Mouse (Mus musculus) limb, embryonic 14.5 days (tissue): ENCODE results near the gene Spag8. TPM values are rescaled to one million over a fixed set of nuclear protein-coding genes. Genes with fewer than 3 reads are reported as not detected.
A peak's percentile ranks its signal among the peaks of the same experiment; 100 is the strongest.

ENCODE experiments used
- ATAC-seq: fragments of 200-750 bp; cut with Nextera tagmentation; 2 replicates; pipeline ENCODE4 v1.8.0; 2017; ENCODE audit warnings: low read depth, moderate number of reproducible peaks, moderate TSS enrichment; ENCODE audit not compliant: low FRiP score
- DNase-seq: peaks from one replicate; pipeline ENCODE4 v3.0.0-alpha.2; 2015; ENCODE audit warnings: low spot score
- H3K27ac ChIP-seq: fragments of 300-500 bp; sonication (generic); replicated peaks from 2 replicates; pipeline ENCODE4 v1.5.1; 2014; ENCODE audit warnings: low read depth, mild to moderate bottlenecking, low read length, moderate library complexity, mixed read lengths
- H3K27me3 ChIP-seq: fragments of 300-500 bp; sonication (generic); 2 replicates; pipeline ENCODE4 v1.6.1; 2014; ENCODE audit warnings: low read length, mixed read lengths; ENCODE audit not compliant: control insufficient read depth, insufficient read depth
- H3K36me3 ChIP-seq: fragments of 300-500 bp; sonication (generic); 2 replicates; pipeline ENCODE4 v1.6.1; 2014; ENCODE audit warnings: mild to moderate bottlenecking, low read length, moderate library complexity, mixed read lengths; ENCODE audit not compliant: control insufficient read depth, insufficient read depth
- H3K4me1 ChIP-seq: fragments of 300-500 bp; sonication (generic); 2 replicates; pipeline ENCODE4 v1.6.1; 2014; ENCODE audit warnings: antibody characterized with exemption, low read length, mixed read lengths; ENCODE audit not compliant: control insufficient read depth, insufficient read depth
- H3K4me2 ChIP-seq: fragments of 300-500 bp; sonication (generic); replicated peaks from 2 replicates; pipeline ENCODE4 v1.6.1; 2014; ENCODE audit warnings: low read depth, mild to moderate bottlenecking, low read length, moderate library complexity; ENCODE audit not compliant: severe bottlenecking
- H3K4me3 ChIP-seq: fragments of 300-500 bp; sonication (generic); replicated peaks from 2 replicates; pipeline ENCODE4 v1.5.1; 2014; ENCODE audit warnings: low read length
- H3K9ac ChIP-seq: fragments of 300-500 bp; sonication (generic); 2 replicates; pipeline ENCODE4 v1.6.1; 2014; ENCODE audit warnings: mild to moderate bottlenecking, low read depth, low read length, moderate library complexity; ENCODE audit not compliant: severe bottlenecking
- H3K9me3 ChIP-seq: fragments of 300-500 bp; sonication (generic); 2 replicates; pipeline ENCODE4 v1.6.1; 2016; ENCODE audit warnings: low read length; ENCODE audit not compliant: control insufficient read depth
- POLR2A ChIP-seq: fragments of 200-500 bp; IDR thresholded peaks from 2 replicates; pipeline ENCODE4 v1.8.0; 2012; ENCODE audit warnings: inconsistent platforms, mild to moderate bottlenecking, moderate library complexity, borderline replicate concordance; ENCODE audit not compliant: insufficient read depth, insufficient read length; ENCODE audit errors: extremely low read depth
- WGBS: fragments of 180-500 bp; shearing (Covaris S2); extraction: QIAGEN DNeasy Blood & Tissue Kit; methylation state at CpG from one replicate; pipeline ENCODE4 v1.1.7; 2014; 5-methylcytosine and 5-hydroxymethylcytosine counted together
- polyA plus RNA-seq, 2 experiments: library from polyadenylated mRNA; depleted of rRNA in 1 of 2; stranded (reverse) in 1 of 2; unstranded in 1 of 2; fragments of >200 nt; fragmentation: Nextera tagmentation in 1 of 2; extraction: Ambion mirVana in 1 of 2; gene quantifications; 2 replicates each; pipeline versions ENCODE4 v1.2.1 to v1.2.3; 2012 to 2014

Spag8 gene
- polyA plus RNA-seq, 2 experiments: 0.61 to 1.8 TPM

- no peak for DNase-seq
- H3K36me3 ChIP-seq: no peaks in the 10 kb centered on the region
- no peak overlapping the region for H3K4me2 ChIP-seq
- WGBS: 89% methylated on average over 7 of the region's 7 CpGs
- no peaks in the 10 kb centered on the region for H3K27me3 ChIP-seq
- H3K9me3 ChIP-seq: no peaks in the 10 kb centered on the region
- no peak overlapping the region for H3K27ac ChIP-seq
- H3K4me3 ChIP-seq: no peak overlapping the region
- ATAC-seq: no peak
- no peak overlapping the region for H3K9ac ChIP-seq
- peaks cover 26% of the 10 kb centered on the region for H3K4me1 ChIP-seq
- TF ChIP-seq POLR2A: no peak
These were observed 18.6 kb downstream of the Spag8 start for GRCm38 (mm10) chr4:43634621-43635374.

DNA sequence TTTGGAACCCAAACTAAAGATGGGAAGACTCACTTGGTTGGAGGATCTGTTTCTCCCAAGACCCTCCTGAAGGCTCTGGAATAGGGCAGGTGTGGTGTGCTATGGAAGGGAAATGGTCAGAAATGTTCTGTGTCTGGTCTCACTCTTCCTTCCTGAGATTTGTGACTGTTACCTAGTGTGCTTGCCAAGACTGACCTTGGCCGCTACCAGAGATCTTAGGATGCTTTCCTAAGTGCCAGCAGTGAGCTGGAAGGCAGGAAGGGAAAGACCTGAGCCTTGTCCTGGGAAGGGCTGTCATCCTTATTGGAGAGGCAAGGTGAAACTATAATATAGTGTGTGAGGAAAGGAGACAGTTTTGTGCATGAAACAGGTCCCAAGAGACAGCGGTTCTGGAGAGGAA, 19.7 kb downstream of the Spag8 start:
- TF ChIP-seq POLR2A: no peak
- no peak overlapping the region for H3K4me3 ChIP-seq
- no peak for ATAC-seq
- no peak overlapping the region for H3K27ac ChIP-seq
- peaks cover 26% of the 10 kb centered on the region for H3K4me1 ChIP-seq
- no peaks in the 10 kb centered on the region for H3K27me3 ChIP-seq
- no peaks in the 10 kb centered on the region for H3K9me3 ChIP-seq
- H3K9ac ChIP-seq: no peak overlapping the region
- H3K4me2 ChIP-seq: peak overlapping the region; percentile 93
- DNase-seq: no peak
- no peaks in the 10 kb centered on the region for H3K36me3 ChIP-seq
- WGBS: 92% methylated on average over 2 of the region's 2 CpGs

DNA sequence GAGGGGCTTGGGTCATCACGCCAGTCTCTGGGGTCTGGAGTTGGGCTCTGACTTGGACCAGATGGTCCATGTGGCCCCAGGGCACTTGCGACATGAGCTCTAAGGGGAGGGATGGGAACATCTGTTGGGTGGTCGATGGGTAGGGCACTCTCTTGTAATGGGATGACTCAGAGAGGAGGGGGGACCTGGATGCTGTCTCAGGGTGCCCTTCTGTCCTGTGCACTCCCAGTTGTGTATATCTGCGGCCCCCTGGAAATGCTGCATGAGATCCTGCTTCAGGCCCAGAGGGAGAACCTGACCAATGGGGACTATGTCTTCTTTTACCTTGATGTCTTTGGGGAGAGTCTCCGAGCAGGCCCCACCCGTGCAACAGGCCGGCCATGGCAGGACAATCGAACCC, 20.1 kb downstream of the Spag8 start:
- no peak for ATAC-seq
- no peak for TF ChIP-seq POLR2A
- H3K4me3 ChIP-seq: peak overlapping the region; percentile 68; the same call in 1 of the 2 replicates
- H3K4me1 ChIP-seq: peaks cover 26% of the 10 kb centered on the region
- no peaks in the 10 kb centered on the region for H3K27me3 ChIP-seq
- peak overlapping the region; percentile 93 for H3K4me2 ChIP-seq
- H3K36me3 ChIP-seq: no peaks in the 10 kb centered on the region
- peak overlapping the region; percentile 97; the same call in 1 of the 2 replicates for H3K9ac ChIP-seq
- DNase-seq: no peak
- H3K27ac ChIP-seq: no peak overlapping the region
- WGBS: 81% methylated on average over 8 of the region's 8 CpGs
- no peaks in the 10 kb centered on the region for H3K9me3 ChIP-seq

- DNase-seq (no peak), ATAC-seq (peak; percentile 3; the same call in 1 of the 2 replicates)
- TF ChIP-seq POLR2A: no peak
- Histone ChIP-seq H3K9ac (peak overlapping the region; percentile 97), H3K36me3 (no peaks in the 10 kb centered on the region), H3K4me1 (peaks cover 26% of the 10 kb centered on the region), H3K27ac (peak overlapping the region; percentile 74; the same call in 1 of the 2 replicates), H3K27me3 (no peaks in the 10 kb centered on the region), H3K4me3 (peak overlapping the region; percentile 68), H3K9me3 (no peaks in the 10 kb centered on the region), H3K4me2 (peak overlapping the region; percentile 93)
- 46% methylated on average over 42 of the region's 42 CpGs for WGBS
These were observed 21.2 kb downstream of the Spag8 start for GRCm38 (mm10) chr4:43631956-43632920.
